Mouse (Mus musculus): ENCODE results near the gene Zmiz1. TPM values are rescaled to one million over a fixed set of nuclear protein-coding genes. Genes with fewer than 3 reads are reported as not detected.

Zmiz1 gene
- polyA plus RNA-seq, 1 experiment from 2014 or later, result 57.4 TPM

- Histone ChIP-seq H3K27me3 (ENCODE audit: control insufficient read depth, insufficient read depth, low read length) (no peaks in the 10 kb centered on the region), H3K36me3 (ENCODE audit: control insufficient read depth, insufficient read depth, low read length) (no peaks in the 10 kb centered on the region), H3K4me2 (ENCODE audit: low read depth) (no peak overlapping the region), H3K9me3 (ENCODE audit: control insufficient read depth, low read length) (no peaks in the 10 kb centered on the region), H3K9ac (ENCODE audit: low read length) (no peak overlapping the region), H3K27ac (ENCODE audit: low read depth, low read length) (no peak overlapping the region), H3K4me3 (ENCODE audit: low read depth, low read length) (no peak overlapping the region), H3K4me1 (ENCODE audit: control insufficient read depth, insufficient read depth, low read length) (peaks cover 68% of the 10 kb centered on the region)
- no peak for DNase-seq (ENCODE audit: low spot score)
- WGBS, result 73% methylated on average over 9 of the region's 9 CpGs
- no peak for ATAC-seq (ENCODE audit: insufficient read depth, low FRiP score, low TSS enrichment)
These were observed 17.1 kb downstream of the Zmiz1 start for GRCm38 (mm10) chr14:25476048-25476447.

DNA sequence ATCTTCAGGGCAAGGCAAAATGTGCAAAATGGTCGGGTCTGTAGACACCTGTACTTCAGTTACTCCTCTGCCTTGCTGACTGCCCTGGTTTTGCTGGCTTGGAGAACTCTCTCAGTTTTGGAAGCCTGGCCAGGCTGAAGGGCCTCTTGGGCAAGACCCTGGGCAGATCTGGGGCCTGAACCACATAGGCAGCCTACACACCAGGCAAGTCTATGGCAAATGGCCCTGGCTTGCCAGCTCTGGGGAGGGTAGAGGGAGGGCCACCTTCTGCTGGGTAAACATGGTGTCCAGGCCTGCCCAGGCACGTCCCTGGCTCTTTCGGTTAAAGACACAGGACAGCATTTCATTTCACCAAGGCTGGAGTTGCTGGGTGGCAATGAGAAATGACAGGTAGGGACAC is 17.5 kb downstream of the Zmiz1 start:
- no peak for DNase-seq (ENCODE audit: low spot score)
- ATAC-seq (ENCODE audit: insufficient read depth, low FRiP score, low TSS enrichment), result no peak
- H3K9ac ChIP-seq (ENCODE audit: low read length), result no peak overlapping the region
- H3K4me3 ChIP-seq (ENCODE audit: low read depth, low read length), result no peak overlapping the region
- no peaks in the 10 kb centered on the region for H3K27me3 ChIP-seq (ENCODE audit: control insufficient read depth, insufficient read depth, low read length)
- H3K27ac ChIP-seq (ENCODE audit: low read depth, low read length), result no peak overlapping the region
- H3K4me2 ChIP-seq (ENCODE audit: low read depth), result no peak overlapping the region
- H3K36me3 ChIP-seq (ENCODE audit: control insufficient read depth, insufficient read depth, low read length), result no peaks in the 10 kb centered on the region
- H3K9me3 ChIP-seq (ENCODE audit: control insufficient read depth, low read length), result no peaks in the 10 kb centered on the region
- peaks cover 68% of the 10 kb centered on the region for H3K4me1 ChIP-seq (ENCODE audit: control insufficient read depth, insufficient read depth, low read length)
- 80% methylated on average over 3 of the region's 3 CpGs for WGBS

DNA sequence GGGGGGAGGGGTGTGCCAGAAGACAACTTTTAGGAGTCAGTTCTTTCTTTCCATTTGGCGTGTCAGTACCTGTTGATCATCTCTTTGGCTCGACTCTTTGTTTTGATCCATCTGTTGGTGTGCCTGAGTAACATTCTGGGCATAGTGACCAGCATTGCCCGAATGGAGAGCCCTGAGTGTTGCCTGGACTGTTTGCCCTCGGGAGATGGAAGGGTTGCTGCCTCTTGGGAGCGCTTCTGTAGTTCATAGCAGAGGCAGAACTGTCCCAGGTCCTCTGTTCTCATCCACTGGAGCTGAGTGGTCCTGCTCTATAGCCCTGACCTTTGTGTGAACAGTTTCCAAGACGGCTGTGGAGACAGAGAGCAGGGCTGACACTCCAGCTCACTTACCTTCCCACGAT is 18.3 kb downstream of the Zmiz1 start:
- H3K36me3 ChIP-seq (ENCODE audit: control insufficient read depth, insufficient read depth, low read length), result no peaks in the 10 kb centered on the region
- H3K27ac ChIP-seq (ENCODE audit: low read depth, low read length), result no peak overlapping the region
- ATAC-seq (ENCODE audit: insufficient read depth, low FRiP score, low TSS enrichment) (no peak), DNase-seq (ENCODE audit: low spot score) (no peak)
- 76% methylated on average over 7 of the region's 7 CpGs for WGBS
- peaks cover 69% of the 10 kb centered on the region for H3K4me1 ChIP-seq (ENCODE audit: control insufficient read depth, insufficient read depth, low read length)
- H3K4me3 ChIP-seq (ENCODE audit: low read depth, low read length), result no peak overlapping the region
- H3K27me3 ChIP-seq (ENCODE audit: control insufficient read depth, insufficient read depth, low read length), result no peaks in the 10 kb centered on the region
- no peak overlapping the region for H3K4me2 ChIP-seq (ENCODE audit: low read depth)
- H3K9me3 ChIP-seq (ENCODE audit: control insufficient read depth, low read length), result no peaks in the 10 kb centered on the region
- H3K9ac ChIP-seq (ENCODE audit: low read length), result no peak overlapping the region

DNA sequence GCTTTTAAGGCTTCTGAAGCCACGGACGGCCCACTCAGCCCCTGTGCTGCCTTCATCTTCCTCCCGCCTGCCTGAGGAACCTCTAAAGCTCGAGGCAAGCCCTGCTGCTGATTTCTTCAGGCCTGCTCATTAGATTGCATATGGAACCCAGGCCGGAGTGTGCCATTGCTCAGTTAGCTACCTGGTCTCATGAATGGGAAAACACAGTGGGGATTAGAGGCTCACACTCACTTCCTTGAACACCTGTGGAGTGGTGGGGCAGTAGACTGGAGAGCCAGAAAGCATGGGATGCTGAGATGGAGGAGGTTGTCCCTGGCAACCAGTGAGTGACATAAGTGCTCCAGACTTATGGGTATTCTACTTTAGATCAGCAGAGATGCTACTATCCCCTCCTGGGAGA is 19.3 kb downstream of the Zmiz1 start:
- Histone ChIP-seq H3K4me1 (ENCODE audit: control insufficient read depth, insufficient read depth, low read length) (peaks cover 65% of the 10 kb centered on the region), H3K9ac (ENCODE audit: low read length) (no peak overlapping the region), H3K36me3 (ENCODE audit: control insufficient read depth, insufficient read depth, low read length) (no peaks in the 10 kb centered on the region), H3K4me3 (ENCODE audit: low read depth, low read length) (no peak overlapping the region), H3K4me2 (ENCODE audit: low read depth) (no peak overlapping the region), H3K27me3 (ENCODE audit: control insufficient read depth, insufficient read depth, low read length) (no peaks in the 10 kb centered on the region), H3K27ac (ENCODE audit: low read depth, low read length) (no peak overlapping the region), H3K9me3 (ENCODE audit: control insufficient read depth, low read length) (no peaks in the 10 kb centered on the region)
- 66% methylated on average over 5 of the region's 5 CpGs for WGBS
- ATAC-seq (ENCODE audit: insufficient read depth, low FRiP score, low TSS enrichment), result no peak
- DNase-seq (ENCODE audit: low spot score), result no peak

GRCm38 (mm10) chr14:25478755-25479154 is 19.8 kb downstream of the Zmiz1 start:
- Histone ChIP-seq H3K4me1 (ENCODE audit: control insufficient read depth, insufficient read depth, low read length) (peaks cover 67% of the 10 kb centered on the region), H3K4me2 (ENCODE audit: low read depth) (no peak overlapping the region), H3K9ac (ENCODE audit: low read length) (no peak overlapping the region), H3K27ac (ENCODE audit: low read depth, low read length) (no peak overlapping the region), H3K36me3 (ENCODE audit: control insufficient read depth, insufficient read depth, low read length) (no peaks in the 10 kb centered on the region), H3K4me3 (ENCODE audit: low read depth, low read length) (no peak overlapping the region), H3K9me3 (ENCODE audit: control insufficient read depth, low read length) (no peaks in the 10 kb centered on the region), H3K27me3 (ENCODE audit: control insufficient read depth, insufficient read depth, low read length) (no peaks in the 10 kb centered on the region)
- no peak for ATAC-seq (ENCODE audit: insufficient read depth, low FRiP score, low TSS enrichment)
- DNase-seq (ENCODE audit: low spot score), result no peak
- 85% methylated on average over 9 of the region's 9 CpGs for WGBS

GRCm38 (mm10) chr14:25479841-25480252 is 20.9 kb downstream of the Zmiz1 start:
- no peaks in the 10 kb centered on the region for H3K9me3 ChIP-seq (ENCODE audit: control insufficient read depth, low read length)
- H3K27ac ChIP-seq (ENCODE audit: low read depth, low read length), result peak overlapping the region; percentile 49; the same call in 1 of the 2 replicates
- H3K36me3 ChIP-seq (ENCODE audit: control insufficient read depth, insufficient read depth, low read length), result no peaks in the 10 kb centered on the region
- ATAC-seq (ENCODE audit: insufficient read depth, low FRiP score, low TSS enrichment), result no peak
- H3K4me1 ChIP-seq (ENCODE audit: control insufficient read depth, insufficient read depth, low read length), result peaks cover 68% of the 10 kb centered on the region
- no peak overlapping the region for H3K4me3 ChIP-seq (ENCODE audit: low read depth, low read length)
- no peak overlapping the region for H3K4me2 ChIP-seq (ENCODE audit: low read depth)
- 76% methylated on average over 3 of the region's 3 CpGs for WGBS
- H3K9ac ChIP-seq (ENCODE audit: low read length), result no peak overlapping the region
- DNase-seq (ENCODE audit: low spot score), result no peak
- H3K27me3 ChIP-seq (ENCODE audit: control insufficient read depth, insufficient read depth, low read length), result no peaks in the 10 kb centered on the region

GRCm38 (mm10) chr14:25480443-25480842 is 21.5 kb downstream of the Zmiz1 start:
- H3K27me3 ChIP-seq (ENCODE audit: control insufficient read depth, insufficient read depth, low read length), result no peaks in the 10 kb centered on the region
- H3K4me2 ChIP-seq (ENCODE audit: low read depth), result no peak overlapping the region
- H3K4me1 ChIP-seq (ENCODE audit: control insufficient read depth, insufficient read depth, low read length), result peaks cover 70% of the 10 kb centered on the region
- no peak overlapping the region for H3K27ac ChIP-seq (ENCODE audit: low read depth, low read length)
- DNase-seq (ENCODE audit: low spot score) (no peak), ATAC-seq (ENCODE audit: insufficient read depth, low FRiP score, low TSS enrichment) (no peak)
- no peaks in the 10 kb centered on the region for H3K9me3 ChIP-seq (ENCODE audit: control insufficient read depth, low read length)
- WGBS, result 88% methylated on average over 4 of the region's 4 CpGs
- no peak overlapping the region for H3K9ac ChIP-seq (ENCODE audit: low read length)
- H3K4me3 ChIP-seq (ENCODE audit: low read depth, low read length), result no peak overlapping the region
- H3K36me3 ChIP-seq (ENCODE audit: control insufficient read depth, insufficient read depth, low read length), result no peaks in the 10 kb centered on the region

GRCm38 (mm10) chr14:25480916-25481666 is 22.1 kb downstream of the Zmiz1 start:
- Histone ChIP-seq H3K27me3 (ENCODE audit: control insufficient read depth, insufficient read depth, low read length) (no peaks in the 10 kb centered on the region), H3K4me2 (ENCODE audit: low read depth) (no peak overlapping the region), H3K9me3 (ENCODE audit: control insufficient read depth, low read length) (no peaks in the 10 kb centered on the region), H3K36me3 (ENCODE audit: control insufficient read depth, insufficient read depth, low read length) (no peaks in the 10 kb centered on the region), H3K9ac (ENCODE audit: low read length) (no peak overlapping the region), H3K4me1 (ENCODE audit: control insufficient read depth, insufficient read depth, low read length) (peaks cover 74% of the 10 kb centered on the region), H3K27ac (ENCODE audit: low read depth, low read length) (no peak overlapping the region), H3K4me3 (ENCODE audit: low read depth, low read length) (no peak overlapping the region)
- 68% methylated on average over 20 of the region's 20 CpGs for WGBS
- ATAC-seq (ENCODE audit: insufficient read depth, low FRiP score, low TSS enrichment), result no peak
- no peak for DNase-seq (ENCODE audit: low spot score)

DNA sequence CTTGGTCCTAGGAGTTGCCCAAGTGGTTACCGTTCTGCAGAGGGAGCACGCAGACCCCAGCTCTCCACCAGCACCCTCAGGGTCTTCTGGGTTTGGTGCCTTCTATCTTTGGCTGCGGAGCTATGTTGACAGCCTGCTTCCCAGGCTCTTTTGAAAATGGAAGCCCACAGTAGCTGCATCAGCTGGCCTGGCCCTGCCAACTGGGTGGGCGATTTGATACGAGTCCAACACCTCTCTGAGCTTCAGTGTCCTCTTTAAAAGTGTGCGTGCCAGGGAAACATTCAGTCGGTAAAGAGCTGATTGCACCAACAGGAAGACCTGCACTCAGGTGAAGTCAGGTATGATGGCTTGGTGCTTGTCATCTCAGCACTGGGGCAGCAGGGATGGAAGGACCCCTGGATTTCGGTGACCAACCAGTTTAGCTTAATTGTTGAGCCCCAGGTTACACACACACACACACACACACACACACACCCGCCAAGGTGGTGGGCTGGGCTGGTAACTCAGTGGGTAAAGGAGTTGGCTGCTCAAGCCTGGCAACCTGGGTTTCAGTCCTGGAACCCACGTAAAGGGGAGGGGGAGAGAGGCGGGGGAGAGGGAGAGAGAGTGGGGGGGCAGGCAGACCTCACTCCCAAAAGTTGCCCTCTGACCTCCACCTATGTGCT is 22.8 kb downstream of the Zmiz1 start:
- Histone ChIP-seq H3K36me3 (ENCODE audit: control insufficient read depth, insufficient read depth, low read length) (no peaks in the 10 kb centered on the region), H3K4me2 (ENCODE audit: low read depth) (no peak overlapping the region), H3K27ac (ENCODE audit: low read depth, low read length) (no peak overlapping the region), H3K4me1 (ENCODE audit: control insufficient read depth, insufficient read depth, low read length) (peaks cover 74% of the 10 kb centered on the region), H3K9me3 (ENCODE audit: control insufficient read depth, low read length) (no peaks in the 10 kb centered on the region), H3K4me3 (ENCODE audit: low read depth, low read length) (no peak overlapping the region), H3K27me3 (ENCODE audit: control insufficient read depth, insufficient read depth, low read length) (no peaks in the 10 kb centered on the region), H3K9ac (ENCODE audit: low read length) (no peak overlapping the region)
- DNase-seq (ENCODE audit: low spot score), result no peak
- no peak for ATAC-seq (ENCODE audit: insufficient read depth, low FRiP score, low TSS enrichment)
- WGBS, result 84% methylated on average over 10 of the region's 11 CpGs

All from neural tube, embryonic 11.5 days (tissue).